Mouse (Mus musculus): Measurements from ENCODE around the gene Tbc1d1.

Tbc1d1 gene

DNA sequence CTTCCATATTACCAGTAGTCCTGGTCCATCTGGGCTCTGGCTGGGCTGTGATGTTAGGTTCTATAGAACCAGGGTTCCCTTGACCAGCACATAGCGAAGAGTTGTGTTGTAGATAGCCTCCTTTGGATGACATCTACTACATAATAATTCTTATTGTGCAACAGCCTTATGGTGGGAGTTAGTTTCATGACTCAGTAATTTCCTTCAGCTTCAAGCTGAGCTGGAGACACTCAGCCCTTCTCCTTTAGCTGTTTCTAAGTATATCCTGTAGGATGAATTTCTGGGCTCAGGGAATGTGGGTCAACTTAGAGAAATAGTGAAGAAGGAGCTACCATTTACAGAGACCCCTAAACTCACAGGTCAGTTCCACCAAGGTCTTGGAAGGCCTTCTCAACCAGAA, 2.8 kb upstream of the Tbc1d1 start:
- no peaks in the 10 kb centered on the region for H3K27me3 ChIP-seq (ENCODE audit: control insufficient read depth, insufficient read depth, low read length, poor library complexity, severe bottlenecking)
- DNase-seq (ENCODE audit: low read depth, low spot score): no peak
- no peaks in the 10 kb centered on the region for H3K36me3 ChIP-seq (ENCODE audit: control insufficient read depth, insufficient read depth, low read length, poor library complexity, severe bottlenecking)

DNA sequence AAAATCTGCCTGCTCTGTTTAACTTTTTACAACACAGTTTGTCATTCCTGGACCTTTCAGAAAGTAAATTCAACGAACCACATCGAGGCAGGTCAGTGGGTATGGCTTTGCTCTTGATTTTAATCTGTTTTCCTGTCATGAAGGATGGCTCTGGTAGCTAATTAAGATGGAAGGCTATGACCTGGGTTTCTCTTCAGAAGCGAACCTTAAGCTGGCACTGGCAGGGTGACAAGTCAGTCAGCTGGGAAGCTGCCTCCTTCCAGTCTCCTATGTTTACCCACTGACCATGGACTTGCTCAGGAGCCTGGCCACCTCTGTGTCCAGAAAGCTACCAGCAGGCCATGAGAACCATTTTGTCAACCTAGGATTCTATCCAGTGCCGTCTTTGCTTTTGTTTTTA, 474 bp downstream of the Tbc1d1 start:
- DNase-seq (ENCODE audit: low read depth, low spot score): no peak
- Histone ChIP-seq H3K27me3 (ENCODE audit: control insufficient read depth, insufficient read depth, low read length, poor library complexity, severe bottlenecking) (no peaks in the 10 kb centered on the region), H3K36me3 (ENCODE audit: control insufficient read depth, insufficient read depth, low read length, poor library complexity, severe bottlenecking) (no peaks in the 10 kb centered on the region)

DNA sequence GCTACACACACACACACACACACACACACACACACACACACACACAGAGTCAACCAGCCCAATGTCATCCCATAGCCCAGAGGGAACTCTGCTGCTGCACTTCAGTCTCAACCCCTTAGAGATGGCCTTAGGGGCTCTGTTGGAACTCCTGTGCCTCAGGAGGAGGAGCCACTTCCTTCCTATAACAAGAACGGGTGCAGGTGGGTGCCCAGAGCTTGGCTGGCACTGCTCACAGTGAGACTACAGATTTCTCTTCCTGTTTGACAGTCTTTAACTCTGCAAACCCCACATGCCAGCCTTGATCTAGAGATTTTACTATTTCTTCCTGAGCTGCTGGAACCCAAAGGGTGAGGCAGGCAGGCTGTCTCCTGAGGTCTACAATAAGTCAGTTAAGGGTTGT, 1.8 kb downstream of the Tbc1d1 start:
- no peaks in the 10 kb centered on the region for H3K27me3 ChIP-seq (ENCODE audit: control insufficient read depth, insufficient read depth, low read length, poor library complexity, severe bottlenecking)
- DNase-seq (ENCODE audit: low read depth, low spot score): peak; percentile 60
- no peaks in the 10 kb centered on the region for H3K36me3 ChIP-seq (ENCODE audit: control insufficient read depth, insufficient read depth, low read length, poor library complexity, severe bottlenecking)

DNA sequence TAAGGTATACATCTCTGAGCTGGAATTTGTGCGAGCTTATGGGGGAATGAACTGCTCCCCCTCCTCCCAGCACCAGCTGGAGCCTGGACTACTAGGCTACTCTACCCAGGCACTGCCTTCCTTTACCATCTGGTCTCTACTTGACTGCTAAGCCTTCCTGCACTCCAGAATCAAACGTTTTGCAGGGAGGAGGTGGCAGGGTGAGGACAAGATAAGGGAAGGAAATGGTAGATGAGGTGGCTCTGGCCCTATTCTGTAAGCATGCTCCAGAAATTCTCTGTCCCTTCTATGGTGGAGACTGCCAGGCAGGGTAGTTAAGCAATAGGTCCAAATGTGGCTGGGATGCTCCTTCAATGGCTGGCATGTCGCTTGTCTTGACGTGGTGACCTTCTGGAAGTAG, 2.4 kb downstream of the Tbc1d1 start:
- Histone ChIP-seq H3K27me3 (ENCODE audit: control insufficient read depth, insufficient read depth, low read length, poor library complexity, severe bottlenecking) (no peaks in the 10 kb centered on the region), H3K36me3 (ENCODE audit: control insufficient read depth, insufficient read depth, low read length, poor library complexity, severe bottlenecking) (no peaks in the 10 kb centered on the region)
- DNase-seq (ENCODE audit: low read depth, low spot score): no peak

DNA sequence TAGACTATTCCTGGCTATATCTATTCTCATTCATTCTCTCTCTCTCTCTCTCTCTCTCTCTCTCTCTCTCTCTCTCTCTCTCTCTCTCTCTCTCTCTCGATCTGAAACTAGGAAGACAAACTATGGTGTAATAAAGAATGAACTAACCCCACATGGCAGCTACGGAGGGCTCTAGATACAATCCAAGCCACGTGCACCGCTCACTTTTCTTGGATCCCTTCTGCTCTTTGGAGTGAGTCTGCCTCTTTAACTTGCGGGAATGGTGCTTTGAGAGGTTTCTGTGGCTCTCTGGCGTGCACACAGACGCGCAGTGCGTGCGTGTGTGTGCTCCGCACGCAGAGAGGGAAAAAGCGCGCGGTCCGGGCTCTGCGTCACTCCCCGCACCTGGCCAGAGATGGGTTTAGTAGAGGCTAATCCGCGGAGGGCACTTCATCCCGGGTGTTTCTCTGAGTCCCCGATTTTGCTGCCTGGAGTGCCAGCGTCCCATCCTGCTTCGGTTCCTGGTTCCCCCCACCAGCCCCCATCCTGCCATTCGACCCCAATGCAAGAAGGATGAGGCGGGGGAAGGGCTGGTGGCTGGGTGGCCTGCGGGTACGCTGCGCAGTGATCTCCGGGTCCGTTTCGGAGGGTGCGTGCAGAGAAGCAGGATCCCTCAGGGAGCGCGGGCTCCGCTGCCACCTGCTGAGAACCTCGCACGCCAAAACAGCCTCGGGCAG, 3.1 kb downstream of the Tbc1d1 start:
- H3K36me3 ChIP-seq (ENCODE audit: control insufficient read depth, insufficient read depth, low read length, poor library complexity, severe bottlenecking): no peaks in the 10 kb centered on the region
- no peaks in the 10 kb centered on the region for H3K27me3 ChIP-seq (ENCODE audit: control insufficient read depth, insufficient read depth, low read length, poor library complexity, severe bottlenecking)
- peak; percentile 35 for DNase-seq (ENCODE audit: low read depth, low spot score)

DNA sequence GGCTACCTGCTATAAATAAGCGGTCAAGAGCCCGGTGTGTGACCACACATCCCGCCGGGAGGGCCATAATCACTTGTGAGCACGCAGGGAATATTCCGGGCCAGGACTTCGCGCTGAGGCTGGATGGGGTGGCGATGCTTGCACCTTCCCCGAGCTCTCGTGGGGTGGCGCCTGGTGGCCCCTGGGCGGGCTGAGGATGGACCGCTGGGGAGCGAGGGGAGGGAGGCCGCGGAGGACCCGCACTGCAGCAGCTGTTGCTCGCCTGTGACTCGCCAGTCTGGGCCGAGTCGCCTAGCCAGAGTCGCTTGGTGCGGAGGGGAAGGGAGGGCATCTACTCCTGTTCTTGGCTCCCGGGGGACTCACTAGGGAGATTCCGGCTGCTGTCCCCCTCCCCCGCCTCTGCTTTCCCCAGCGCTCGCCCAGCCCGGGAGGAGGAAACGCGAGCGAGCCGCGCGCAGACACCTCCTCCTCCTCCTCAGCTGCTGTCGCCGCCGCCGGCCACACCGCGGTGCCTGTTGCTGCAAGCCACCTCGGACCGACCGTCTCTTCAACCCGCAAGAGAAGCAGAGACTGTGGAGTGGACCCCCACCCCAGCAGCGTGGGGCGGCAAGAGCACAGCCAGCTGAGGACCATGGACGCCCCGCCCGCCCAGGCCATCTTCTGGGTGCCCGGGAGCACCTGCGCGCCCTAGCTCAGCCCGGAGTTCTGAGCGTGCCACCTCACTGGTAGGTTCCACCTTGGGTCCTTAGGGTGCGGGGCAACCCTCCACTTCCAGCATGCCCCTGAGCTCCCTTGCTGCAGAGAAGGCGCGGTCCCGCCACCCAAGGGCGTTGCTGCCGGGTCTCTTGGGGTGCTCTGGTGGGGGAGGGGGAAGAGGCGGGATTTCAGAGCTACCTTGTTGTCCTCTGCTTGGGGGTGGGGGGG, 3.9 kb downstream of the Tbc1d1 start:
- Histone ChIP-seq H3K36me3 (ENCODE audit: control insufficient read depth, insufficient read depth, low read length, poor library complexity, severe bottlenecking) (no peaks in the 10 kb centered on the region), H3K27me3 (ENCODE audit: control insufficient read depth, insufficient read depth, low read length, poor library complexity, severe bottlenecking) (no peaks in the 10 kb centered on the region)
- DNase-seq (ENCODE audit: low read depth, low spot score): peak; percentile 86

DNA sequence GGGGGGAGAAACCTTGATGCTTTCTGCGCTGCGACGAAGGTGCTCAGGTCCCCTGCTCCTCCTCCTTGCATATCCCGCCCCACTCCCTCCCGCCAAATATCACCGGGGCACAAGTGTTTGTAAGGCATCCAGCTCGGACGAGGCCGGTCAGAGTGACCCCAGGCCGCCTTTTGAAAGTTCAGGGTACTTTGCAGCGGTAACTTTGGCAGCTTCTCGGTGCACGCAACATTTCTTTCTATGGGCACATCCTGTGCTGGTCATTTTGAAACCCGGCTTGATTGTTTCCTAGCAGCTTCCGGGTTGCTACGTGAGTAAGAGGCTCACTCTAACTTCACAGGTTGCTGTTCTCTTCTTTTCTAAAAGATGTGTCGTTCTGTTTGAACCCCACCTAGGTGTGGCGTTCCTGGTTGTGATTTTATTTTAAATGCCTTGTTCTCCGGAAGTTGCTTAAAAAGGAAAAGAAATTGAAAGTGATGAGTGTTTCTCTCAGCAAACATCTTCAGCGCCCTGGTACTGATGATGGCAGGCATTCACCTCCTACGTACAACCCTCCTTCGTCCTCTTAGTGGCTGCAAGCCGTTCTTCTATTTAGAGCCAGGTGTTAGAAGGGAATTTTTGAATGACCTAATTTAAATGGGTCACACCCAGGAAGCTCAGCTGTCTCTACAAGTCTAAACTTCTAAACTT, 4.7 kb downstream of the Tbc1d1 start:
- DNase-seq (ENCODE audit: low read depth, low spot score): peak; percentile 82
- Histone ChIP-seq H3K36me3 (ENCODE audit: control insufficient read depth, insufficient read depth, low read length, poor library complexity, severe bottlenecking) (no peaks in the 10 kb centered on the region), H3K27me3 (ENCODE audit: control insufficient read depth, insufficient read depth, low read length, poor library complexity, severe bottlenecking) (no peaks in the 10 kb centered on the region)

DNA sequence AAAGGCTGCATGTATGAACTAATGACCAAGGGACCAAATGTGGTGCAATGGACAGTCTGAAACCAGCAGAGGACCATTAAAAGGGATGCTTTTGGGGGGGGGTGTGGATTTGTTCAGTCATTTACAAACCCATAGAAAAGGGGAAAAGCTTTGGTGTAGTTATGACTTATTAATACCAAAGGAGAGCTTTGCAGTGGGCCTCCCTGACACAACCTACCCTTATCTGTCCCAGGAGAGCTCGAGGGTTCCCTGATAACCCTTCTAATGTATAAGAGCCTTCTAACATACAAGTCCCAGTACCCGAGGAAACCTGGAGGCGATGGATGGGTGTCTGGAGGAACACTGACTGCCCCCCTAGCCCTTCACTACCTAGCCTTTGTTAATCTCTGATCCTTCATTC, 5.8 kb downstream of the Tbc1d1 start:
- DNase-seq (ENCODE audit: low read depth, low spot score): no peak
- Histone ChIP-seq H3K27me3 (ENCODE audit: control insufficient read depth, insufficient read depth, low read length, poor library complexity, severe bottlenecking) (no peaks in the 10 kb centered on the region), H3K36me3 (ENCODE audit: control insufficient read depth, insufficient read depth, low read length, poor library complexity, severe bottlenecking) (no peaks in the 10 kb centered on the region)

DNA sequence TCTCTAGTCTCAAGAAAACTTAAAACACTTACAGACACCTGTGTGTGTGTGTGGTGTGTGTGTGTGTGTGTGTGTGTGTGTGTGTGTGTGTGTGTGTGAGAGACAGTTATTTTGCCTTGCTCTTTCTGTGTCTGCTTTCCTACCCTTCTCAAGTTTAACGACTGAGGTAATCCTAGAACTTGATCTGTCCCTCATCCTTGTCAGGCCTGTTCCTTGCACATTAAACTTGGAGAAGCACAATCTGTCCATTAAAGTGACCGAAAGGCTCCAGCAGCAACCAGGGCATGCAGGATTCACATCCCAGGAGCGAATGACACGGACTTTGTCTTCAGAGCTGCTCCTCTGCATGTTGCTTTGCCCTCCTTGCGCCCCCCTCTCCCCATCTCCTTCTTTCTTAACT, 6.5 kb downstream of the Tbc1d1 start:
- Histone ChIP-seq H3K36me3 (ENCODE audit: control insufficient read depth, insufficient read depth, low read length, poor library complexity, severe bottlenecking) (0 out of 2 replicates have a peak, but pooled peaks cover 3% of the 10 kb centered on the region), H3K27me3 (ENCODE audit: control insufficient read depth, insufficient read depth, low read length, poor library complexity, severe bottlenecking) (no peaks in the 10 kb centered on the region)
- no peak for DNase-seq (ENCODE audit: low read depth, low spot score)

DNA sequence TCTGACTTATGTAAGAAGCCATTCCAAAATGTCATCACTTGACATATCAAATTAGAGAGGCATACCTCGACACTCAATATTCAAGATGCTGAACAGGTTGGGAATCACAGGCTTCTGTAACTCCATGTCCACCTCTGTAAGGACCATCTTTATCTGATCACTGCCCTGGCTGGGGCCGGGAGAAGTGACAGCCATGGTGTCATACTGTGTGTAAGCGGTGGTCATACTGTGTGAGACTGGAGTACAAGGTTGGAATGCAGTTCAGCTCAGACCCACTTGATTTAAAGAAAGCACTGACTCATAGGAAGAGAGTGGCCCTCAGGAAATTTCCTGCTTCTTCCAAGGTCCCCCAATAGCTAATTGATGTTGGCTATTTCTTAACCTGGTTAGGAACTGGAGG, 8.3 kb downstream of the Tbc1d1 start:
- Histone ChIP-seq H3K27me3 (ENCODE audit: control insufficient read depth, insufficient read depth, low read length, poor library complexity, severe bottlenecking) (no peaks in the 10 kb centered on the region), H3K36me3 (ENCODE audit: control insufficient read depth, insufficient read depth, low read length, poor library complexity, severe bottlenecking) (0 out of 2 replicates have a peak, but pooled peaks cover 3% of the 10 kb centered on the region)
- no peak for DNase-seq (ENCODE audit: low read depth, low spot score)

DNA sequence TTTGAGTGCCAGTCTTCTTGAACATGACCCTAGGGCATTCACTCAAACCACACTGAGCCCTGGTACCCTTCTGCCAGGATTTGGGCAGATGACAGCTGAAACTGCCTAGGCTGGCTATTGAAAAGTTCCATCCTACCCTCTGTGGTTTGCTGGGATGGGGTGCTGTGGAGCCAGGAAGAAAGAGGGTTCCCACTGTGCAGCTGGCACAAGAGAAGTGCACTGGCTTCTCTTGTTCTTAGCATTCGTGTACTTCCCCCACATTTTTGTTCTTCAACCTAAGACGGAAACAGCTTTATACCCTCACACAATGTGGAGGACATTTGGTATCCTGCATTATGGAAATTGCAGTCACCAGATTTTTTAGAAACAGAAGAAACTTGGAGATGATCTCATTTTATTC, 9.7 kb downstream of the Tbc1d1 start:
- no peak for DNase-seq (ENCODE audit: low read depth, low spot score)
- Histone ChIP-seq H3K27me3 (ENCODE audit: control insufficient read depth, insufficient read depth, low read length, poor library complexity, severe bottlenecking) (no peaks in the 10 kb centered on the region), H3K36me3 (ENCODE audit: control insufficient read depth, insufficient read depth, low read length, poor library complexity, severe bottlenecking) (0 out of 2 replicates have a peak, but pooled peaks cover 3% of the 10 kb centered on the region)

DNA sequence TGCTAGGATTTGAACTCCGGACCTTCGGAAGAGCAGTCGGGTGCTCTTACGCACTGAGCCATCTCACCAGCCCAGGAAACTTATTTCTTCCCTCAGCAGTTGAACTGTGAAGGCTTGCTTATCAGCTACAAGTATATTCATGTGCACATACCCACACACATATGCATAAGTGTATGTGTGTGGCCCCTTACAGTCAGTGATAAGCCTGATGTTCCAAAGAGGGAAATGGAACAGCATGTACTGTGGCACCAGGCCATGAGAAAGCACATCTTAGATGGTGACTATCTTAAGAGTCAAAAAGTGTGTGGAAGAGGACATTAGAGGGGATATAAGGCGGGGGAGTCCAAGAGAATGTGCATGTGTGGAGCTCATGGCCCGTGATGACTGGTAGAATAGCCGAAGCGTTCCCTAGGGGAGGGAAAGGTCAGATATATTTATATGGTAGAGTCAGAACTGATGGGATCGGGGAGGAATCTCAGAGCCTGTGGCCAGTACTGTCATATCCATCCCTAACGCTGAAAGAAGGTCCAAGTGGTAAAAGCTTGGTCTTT, 13.0 kb downstream of the Tbc1d1 start:
- no peaks in the 10 kb centered on the region for H3K27me3 ChIP-seq (ENCODE audit: control insufficient read depth, insufficient read depth, low read length, poor library complexity, severe bottlenecking)
- peaks cover 11% of the 10 kb centered on the region for H3K36me3 ChIP-seq (ENCODE audit: control insufficient read depth, insufficient read depth, low read length, poor library complexity, severe bottlenecking)
- no peak for DNase-seq (ENCODE audit: low read depth, low spot score)

DNA sequence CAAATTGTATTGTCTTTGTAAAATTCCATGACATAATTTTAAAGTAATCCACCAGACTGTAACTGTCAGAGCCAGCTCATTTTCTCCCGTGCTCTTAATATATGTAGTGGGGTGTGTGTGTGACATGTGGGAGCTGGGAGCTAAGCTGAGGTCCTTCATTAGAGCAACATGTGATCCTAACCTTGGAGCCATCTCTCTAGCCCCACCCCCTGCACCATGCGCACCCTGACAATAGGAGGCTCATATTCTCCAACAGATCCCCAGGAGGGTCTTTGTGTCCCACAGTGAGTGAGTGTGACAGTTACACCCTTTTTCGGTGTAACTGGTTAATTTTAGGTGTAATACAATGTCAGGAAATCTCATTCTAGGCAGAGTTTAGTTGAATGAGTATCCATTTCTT, 16.8 kb downstream of the Tbc1d1 start:
- no peak for DNase-seq (ENCODE audit: low read depth, low spot score)
- no peaks in the 10 kb centered on the region for H3K27me3 ChIP-seq (ENCODE audit: control insufficient read depth, insufficient read depth, low read length, poor library complexity, severe bottlenecking)
- H3K36me3 ChIP-seq (ENCODE audit: control insufficient read depth, insufficient read depth, low read length, poor library complexity, severe bottlenecking): peaks cover 13% of the 10 kb centered on the region

DNA sequence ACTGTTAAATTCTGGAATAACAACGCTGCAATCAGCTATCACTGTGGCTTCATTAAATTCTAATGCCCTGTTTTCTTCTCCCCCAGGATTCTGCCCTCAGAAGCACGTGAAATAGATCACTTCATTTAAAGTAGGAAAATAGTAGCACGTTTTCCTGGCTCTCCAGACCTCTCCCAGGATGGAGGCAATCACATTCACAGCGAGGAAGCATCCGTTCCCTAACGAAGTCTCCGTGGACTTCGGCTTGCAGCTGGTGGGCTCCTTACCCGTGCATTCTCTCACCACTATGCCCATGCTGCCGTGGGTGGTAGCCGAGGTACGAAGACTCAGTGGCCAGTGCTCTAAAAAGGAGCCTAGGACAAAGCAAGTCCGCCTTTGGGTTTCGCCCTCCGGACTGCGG, 17.2 kb downstream of the Tbc1d1 start:
- H3K27me3 ChIP-seq (ENCODE audit: control insufficient read depth, insufficient read depth, low read length, poor library complexity, severe bottlenecking): no peaks in the 10 kb centered on the region
- H3K36me3 ChIP-seq (ENCODE audit: control insufficient read depth, insufficient read depth, low read length, poor library complexity, severe bottlenecking): peaks cover 14% of the 10 kb centered on the region
- no peak for DNase-seq (ENCODE audit: low read depth, low spot score)
